Mouse (Mus musculus): ENCODE results near the gene Cpb2.

Gene Cpb2

GRCm38 (mm10) chr14:75250432-75250831 is 8.3 kb downstream of the Cpb2 start:
- no peak for DNase-seq

GRCm38 (mm10) chr14:75256521-75256920 is 14.4 kb downstream of the Cpb2 start:
- no peak for DNase-seq

- DNase-seq, result no peak
Measured at GRCm38 (mm10) chr14:75269531-75269930, 27.4 kb downstream of the Cpb2 start.

- DNase-seq, result no peak
Measured at GRCm38 (mm10) chr14:75279716-75280115, 37.6 kb downstream of the Cpb2 start.

GRCm38 (mm10) chr14:75280406-75280805 is 38.3 kb downstream of the Cpb2 start:
- no peak for DNase-seq

- no peak for DNase-seq
Measured at GRCm38 (mm10) chr14:75283609-75284192, 41.6 kb downstream of the Cpb2 start.

- DNase-seq, result peak; percentile 96
Measured at GRCm38 (mm10) chr14:75284193-75284915, 42.3 kb downstream of the Cpb2 start, which contains the start of gene Zc3h13. TSS of gene Zc3h13 (plus strand) at chr14:75284373.

GRCm38 (mm10) chr14:75301081-75301480 is 59.0 kb downstream of the Cpb2 start:
- no peak for DNase-seq

GRCm38 (mm10) chr14:75303807-75304206 is 61.7 kb downstream of the Cpb2 start:
- DNase-seq, result no peak

GRCm38 (mm10) chr14:75307855-75308254 is 65.8 kb downstream of the Cpb2 start:
- DNase-seq, result no peak

GRCm38 (mm10) chr14:75309336-75309992 is 67.4 kb downstream of the Cpb2 start:
- DNase-seq, result no peak

- no peak for DNase-seq
Measured at GRCm38 (mm10) chr14:75314484-75314883, 72.4 kb downstream of the Cpb2 start.

- no peak for DNase-seq
Measured at GRCm38 (mm10) chr14:75318736-75319135, 76.6 kb downstream of the Cpb2 start.

GRCm38 (mm10) chr14:75320269-75320668 is 78.2 kb downstream of the Cpb2 start:
- DNase-seq, result no peak

GRCm38 (mm10) chr14:75323354-75323753 is 81.3 kb downstream of the Cpb2 start:
- no peak for DNase-seq

GRCm38 (mm10) chr14:75328062-75328461 is 86.0 kb downstream of the Cpb2 start:
- DNase-seq, result no peak

GRCm38 (mm10) chr14:75330621-75331020 is 88.5 kb downstream of the Cpb2 start:
- DNase-seq, result no peak
